In the genomic region with DNA sequence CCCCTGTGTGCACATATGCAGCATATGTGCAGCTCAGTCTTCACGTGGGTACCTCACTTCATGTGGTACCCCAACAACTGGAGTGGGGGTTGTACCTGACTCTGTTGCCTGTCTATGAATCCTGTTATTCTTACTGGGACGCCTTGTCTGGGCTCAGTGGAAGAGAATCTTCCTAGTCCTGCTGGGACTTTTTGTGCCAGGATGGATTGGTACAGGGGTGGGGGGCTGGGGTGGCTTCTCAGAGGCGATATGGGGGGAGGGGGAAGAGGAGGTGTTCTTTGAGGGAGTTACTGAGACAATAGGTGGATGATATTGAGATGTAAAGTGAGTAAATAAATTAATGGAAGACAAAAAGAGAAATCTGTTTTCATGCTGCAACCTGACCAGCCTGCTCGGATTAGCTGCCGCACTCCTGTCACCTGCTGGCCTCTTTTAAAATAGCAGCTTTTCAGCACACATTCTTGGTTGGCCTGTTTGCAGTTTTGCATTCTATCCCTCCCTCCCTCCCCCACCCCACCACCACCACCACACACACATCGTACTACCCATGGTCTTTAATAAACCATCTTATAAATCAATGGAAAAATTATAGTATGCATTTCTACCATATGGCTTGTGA, we compare ENCODE assay signal across 9 mouse cellular contexts.
DNase-seq lines count a peak whose midpoint lies in the region; ATAC-seq and TF ChIP-seq lines count a peak whose summit lies in the region.
"Had no signal": no experiment of that assay in that cellular context is flagged by ENCODE, and none has a peak within 500 bp of the region (broad histone marks: within the 10 kb centered on the region; RNA-seq: fewer than 3 reads in every experiment).

No protein-coding gene starts in this region.

- TF ChIP-seq EP300 in heart, postnatal 0 days (IDR thresholded peaks at IDR 0.05; ENCODE audit: low read depth) = no peak

- no peaks in the 10 kb centered on the region for H3K36me3 ChIP-seq in heart, postnatal 0 days (replicated peaks; ENCODE audit: control insufficient read depth, insufficient read depth, low read length)
- H3K36me3 ChIP-seq in neural tube, embryonic 13.5 days = no peaks in the 10 kb centered on the region
- H3K36me3 ChIP-seq in neural tube, embryonic 15.5 days = no peaks in the 10 kb centered on the region
- no peaks in the 10 kb centered on the region for H3K36me3 ChIP-seq in embryonic facial prominence, embryonic 14.5 days (ENCODE audit: control insufficient read depth, insufficient read depth, low read length)

- H3K9ac ChIP-seq in heart, postnatal 0 days (replicated peaks; ENCODE audit: low read depth, low read length) = no peak overlapping the region
- no peak overlapping the region for H3K9ac ChIP-seq in neural tube, embryonic 13.5 days
- H3K9ac ChIP-seq in neural tube, embryonic 15.5 days (replicated peaks) = no peak overlapping the region
- H3K9ac ChIP-seq in embryonic facial prominence, embryonic 14.5 days (ENCODE audit: low read depth, low read length) = no peak overlapping the region

- WGBS in heart, postnatal 0 days = 38% methylated on average over 6 of the region's 6 CpGs
- 52% methylated on average over 6 of the region's 6 CpGs for WGBS in neural tube, embryonic 13.5 days
- 55% methylated on average over 6 of the region's 6 CpGs for WGBS in neural tube, embryonic 15.5 days
- 49% methylated on average over 6 of the region's 6 CpGs for WGBS in embryonic facial prominence, embryonic 14.5 days

- H3K9me3 ChIP-seq in heart, postnatal 0 days (replicated peaks; ENCODE audit: control insufficient read depth, low read length) = no peaks in the 10 kb centered on the region
- no peaks in the 10 kb centered on the region for H3K9me3 ChIP-seq in neural tube, embryonic 13.5 days
- no peaks in the 10 kb centered on the region for H3K9me3 ChIP-seq in neural tube, embryonic 15.5 days (replicated peaks)
- H3K9me3 ChIP-seq in embryonic facial prominence, embryonic 14.5 days (ENCODE audit: control insufficient read depth, low read length) = no peaks in the 10 kb centered on the region

- H3K4me3 ChIP-seq in heart, postnatal 0 days (ENCODE audit: low read depth, low read length) = no peak overlapping the region
- no peak overlapping the region for H3K4me3 ChIP-seq in neural tube, embryonic 13.5 days
- no peak overlapping the region for H3K4me3 ChIP-seq in neural tube, embryonic 15.5 days (replicated peaks)
- H3K4me3 ChIP-seq in embryonic facial prominence, embryonic 14.5 days (ENCODE audit: low read depth, low read length) = no peak overlapping the region

- H3K4me1 ChIP-seq in heart, postnatal 0 days (ENCODE audit: control insufficient read depth, insufficient read depth) = no peaks in the 10 kb centered on the region
- H3K4me1 ChIP-seq in neural tube, embryonic 13.5 days (replicated peaks) = no peaks in the 10 kb centered on the region
- no peaks in the 10 kb centered on the region for H3K4me1 ChIP-seq in neural tube, embryonic 15.5 days
- H3K4me1 ChIP-seq in embryonic facial prominence, embryonic 14.5 days (ENCODE audit: control insufficient read depth, insufficient read depth, low read length) = no peaks in the 10 kb centered on the region

- no peak for DNase-seq in heart, postnatal 0 days (ENCODE audit: low spot score)
- no peak for DNase-seq in heart, adult 8-10 months (ENCODE audit: low spot score)
- peak; percentile 2 for DNase-seq in embryonic facial prominence, embryonic 14.5 days (ENCODE audit: low spot score)
- DNase-seq in retina, embryonic 14.5 days (ENCODE audit: low spot score) = peak; percentile 39
- DNase-seq in urinary bladder, postnatal 10 days (ENCODE audit: low spot score) = no peak

- ATAC-seq in heart, postnatal 0 days (ENCODE audit: insufficient read depth, low read depth) = no peak
- peak; percentile 53; the same call in 1 of the 2 replicates for ATAC-seq in neural tube, embryonic 13.5 days (ENCODE audit: low read depth)
- no peak for ATAC-seq in neural tube, embryonic 15.5 days (ENCODE audit: low FRiP score)
- ATAC-seq in embryonic facial prominence, embryonic 14.5 days (ENCODE audit: low read depth) = no peak
- no peak for ATAC-seq in monocyte, adult 5-6 weeks (replicated peaks; ENCODE audit: insufficient number of reproducible peaks, low FRiP score, low TSS enrichment, poor library complexity, severe bottlenecking)

- H3K4me2 ChIP-seq in heart, postnatal 0 days (ENCODE audit: low read depth, low read length) = no peak overlapping the region
- no peak overlapping the region for H3K4me2 ChIP-seq in neural tube, embryonic 13.5 days
- no peak overlapping the region for H3K4me2 ChIP-seq in neural tube, embryonic 15.5 days
- no peak overlapping the region for H3K4me2 ChIP-seq in embryonic facial prominence, embryonic 14.5 days (ENCODE audit: low read depth, low read length)

- no peaks in the 10 kb centered on the region for H3K27me3 ChIP-seq in heart, postnatal 0 days (ENCODE audit: control insufficient read depth, insufficient read depth, low read length)
- H3K27me3 ChIP-seq in neural tube, embryonic 13.5 days = no peaks in the 10 kb centered on the region
- no peaks in the 10 kb centered on the region for H3K27me3 ChIP-seq in neural tube, embryonic 15.5 days (replicated peaks)
- H3K27me3 ChIP-seq in embryonic facial prominence, embryonic 14.5 days (replicated peaks; ENCODE audit: control insufficient read depth, insufficient read depth, low read length) = no peaks in the 10 kb centered on the region

- TF ChIP-seq CTCF in heart, postnatal 0 days (IDR thresholded peaks at IDR 0.05; ENCODE audit: low read depth) = peak; percentile 20; the same call in 1 of the 2 replicates

- H3K27ac ChIP-seq in heart, postnatal 0 days (ENCODE audit: low read depth) = no peak overlapping the region
- H3K27ac ChIP-seq in neural tube, embryonic 13.5 days (replicated peaks) = no peak overlapping the region
- no peak overlapping the region for H3K27ac ChIP-seq in neural tube, embryonic 15.5 days (replicated peaks)
- no peak overlapping the region for H3K27ac ChIP-seq in embryonic facial prominence, embryonic 14.5 days (replicated peaks; ENCODE audit: low read depth, low read length)
- H3K27ac ChIP-seq: macrophage had no signal

Comparison
In these comparisons a context has a peak if more than half of its experiments do, and no peak if none do; other contexts are left out.
1. DNase-seq: peak in embryonic facial prominence, embryonic 14.5 days (single experiment) and retina, embryonic 14.5 days (single experiment); none in heart, postnatal 0 days (single experiment), heart, adult 8-10 months (single experiment) and urinary bladder, postnatal 10 days (single experiment).